Mouse (Mus musculus) ovary, postnatal 10 days (tissue): ENCODE results near the gene Olfr918.

Experiments used
- DNase-seq: peaks from one replicate; pipeline ENCODE4 v3.0.0; 2022; ENCODE audit warnings: low spot score

Gene Olfr918

GRCm38 (mm10) chr9:38674501-38674900 lies at the start of gene Olfr918:
Gene Olfr918 (minus strand): TSS chr9:38674601.
- DNase-seq: no peak

GRCm38 (mm10) chr9:38724044-38724443 lies 49.6 kb upstream of the Olfr918 start:
- no peak for DNase-seq

GRCm38 (mm10) chr9:38718927-38719441 lies 44.6 kb upstream of the Olfr918 start:
- no peak for DNase-seq

GRCm38 (mm10) chr9:38718102-38718501 lies 43.7 kb upstream of the Olfr918 start, which contains the start of gene Vwa5a:
Gene Vwa5a (plus strand): TSS chr9:38718268.
- DNase-seq: no peak

- DNase-seq: no peak
These were observed 1.5 kb downstream of the Olfr918 start for GRCm38 (mm10) chr9:38672887-38673286.

- no peak for DNase-seq
These were observed 8.7 kb downstream of the Olfr918 start, which contains the start of gene Olfr917 for GRCm38 (mm10) chr9:38665742-38666141. Gene Olfr917 (minus strand): TSS chr9:38665842.

- DNase-seq: no peak
These were observed 14.6 kb downstream of the Olfr918 start, which contains the start of gene Olfr916 for GRCm38 (mm10) chr9:38659775-38660174. Gene Olfr916 (minus strand): TSS chr9:38659875.

- no peak for DNase-seq
These were observed 42.0 kb downstream of the Olfr918 start for GRCm38 (mm10) chr9:38632406-38632805.
